Mouse (Mus musculus) layer of hippocampus, adult 9-11 months (tissue): Measurements from ENCODE around the gene Foxo6.

Experiments
- DNase-seq: peaks from one replicate; pipeline ENCODE4 v3.0.0; 2022

The Foxo6 gene

GRCm38 (mm10) chr4:120287290-120288111 lies at the start of gene Foxo6:
Gene Foxo6, minus strand, starts transcription at chr4:120287349.
- peak; percentile 97 for DNase-seq

GRCm38 (mm10) chr4:120334316-120334715 lies 47.2 kb upstream of the Foxo6 start:
- DNase-seq: no peak

- DNase-seq: peak; percentile 12
These were observed 45.8 kb upstream of the Foxo6 start for GRCm38 (mm10) chr4:120332934-120333421.

- no peak for DNase-seq
These were observed 45.3 kb upstream of the Foxo6 start for GRCm38 (mm10) chr4:120332405-120332933.

- no peak for DNase-seq
These were observed 44.8 kb upstream of the Foxo6 start for GRCm38 (mm10) chr4:120331992-120332391.

- DNase-seq: no peak
These were observed 44.4 kb upstream of the Foxo6 start for GRCm38 (mm10) chr4:120331541-120331940.

GRCm38 (mm10) chr4:120325748-120326147 lies 38.6 kb upstream of the Foxo6 start:
- DNase-seq: no peak

GRCm38 (mm10) chr4:120325051-120325450 lies 37.9 kb upstream of the Foxo6 start:
- no peak for DNase-seq

GRCm38 (mm10) chr4:120323858-120324257 lies 36.7 kb upstream of the Foxo6 start:
- DNase-seq: no peak

- peak; percentile 31 for DNase-seq
These were observed 36.0 kb upstream of the Foxo6 start for GRCm38 (mm10) chr4:120323198-120323597.

GRCm38 (mm10) chr4:120317541-120317940 lies 30.4 kb upstream of the Foxo6 start:
- no peak for DNase-seq

GRCm38 (mm10) chr4:120316716-120317115 lies 29.6 kb upstream of the Foxo6 start:
- DNase-seq: no peak

- DNase-seq: no peak
These were observed 27.4 kb upstream of the Foxo6 start for GRCm38 (mm10) chr4:120314571-120314970.

GRCm38 (mm10) chr4:120313309-120313708 lies 26.2 kb upstream of the Foxo6 start:
- no peak for DNase-seq

GRCm38 (mm10) chr4:120304580-120304979 lies 17.4 kb upstream of the Foxo6 start:
- peak; percentile 17 for DNase-seq

GRCm38 (mm10) chr4:120299287-120299686 lies 12.1 kb upstream of the Foxo6 start:
- DNase-seq: no peak

- DNase-seq: no peak
These were observed 4.1 kb upstream of the Foxo6 start for GRCm38 (mm10) chr4:120291106-120291822.

- DNase-seq: no peak
These were observed 3.3 kb upstream of the Foxo6 start for GRCm38 (mm10) chr4:120290486-120290885.

- DNase-seq: no peak
These were observed 2.2 kb upstream of the Foxo6 start for GRCm38 (mm10) chr4:120289181-120289965.

- no peak for DNase-seq
These were observed 348 bp downstream of the Foxo6 start for GRCm38 (mm10) chr4:120286761-120287241.

- no peak for DNase-seq
These were observed 1.4 kb downstream of the Foxo6 start for GRCm38 (mm10) chr4:120285730-120286129.

GRCm38 (mm10) chr4:120285223-120285622 lies 1.9 kb downstream of the Foxo6 start:
- DNase-seq: no peak

GRCm38 (mm10) chr4:120284187-120284586 lies 3.0 kb downstream of the Foxo6 start:
- no peak for DNase-seq
